Mouse (Mus musculus) neural tube, embryonic 13.5 days (tissue): ENCODE data around the gene Gm49416. TPM values are rescaled to one million over a fixed set of nuclear protein-coding genes. Genes with fewer than 3 reads are reported as not detected.
A peak's percentile ranks its signal among the peaks of the same experiment; 100 is the strongest.

ENCODE experiments used
- ATAC-seq: fragments of 200-750 bp; cut with Nextera tagmentation; 2 replicates; pipeline ENCODE4 v1.8.0; 2017; ENCODE audit warnings: low read depth, mild to moderate bottlenecking, moderate TSS enrichment, moderate library complexity
- H3K27ac ChIP-seq: fragments of 300-500 bp; sonication (generic); replicated peaks from 2 replicates; pipeline ENCODE4 v1.5.1; 2015; ENCODE audit warnings: moderate library complexity, mild to moderate bottlenecking, inconsistent platforms
- H3K27me3 ChIP-seq: fragments of 300-500 bp; sonication (generic); 2 replicates; pipeline ENCODE4 v1.6.1; 2015; ENCODE audit warnings: mild to moderate bottlenecking, inconsistent platforms
- H3K36me3 ChIP-seq: fragments of 300-500 bp; sonication (generic); 2 replicates; pipeline ENCODE4 v1.6.1; 2015; ENCODE audit warnings: mild to moderate bottlenecking, inconsistent platforms
- H3K4me1 ChIP-seq: fragments of 300-500 bp; sonication (generic); replicated peaks from 2 replicates; pipeline ENCODE4 v1.6.1; 2015; ENCODE audit warnings: inconsistent platforms
- H3K4me2 ChIP-seq: fragments of 300-500 bp; sonication (generic); 2 replicates; pipeline ENCODE4 v1.6.1; 2015; ENCODE audit warnings: inconsistent platforms, mild to moderate bottlenecking, moderate library complexity
- H3K4me3 ChIP-seq: fragments of 300-500 bp; sonication (generic); 2 replicates; pipeline ENCODE4 v1.5.1; 2015; ENCODE audit warnings: mild to moderate bottlenecking, inconsistent platforms
- H3K9ac ChIP-seq: fragments of 300-500 bp; sonication (generic); 2 replicates; pipeline ENCODE4 v1.6.1; 2015; ENCODE audit warnings: moderate library complexity, mild to moderate bottlenecking, inconsistent platforms
- H3K9me3 ChIP-seq: fragments of 300-500 bp; sonication (generic); 2 replicates; pipeline ENCODE4 v1.6.1; 2016; ENCODE audit warnings: inconsistent platforms
- WGBS: fragments of 180-500 bp; shearing (Covaris S2); methylation state at CpG from one replicate; pipeline ENCODE4 v1.1.7; 2015; 5-methylcytosine and 5-hydroxymethylcytosine counted together
- polyA plus RNA-seq: library from polyadenylated mRNA; unstranded; fragments of >200 nt; fragmentation: Nextera tagmentation; extraction: Ambion mirVana; gene quantifications from 2 replicates; pipeline ENCODE4 v1.2.1, GENCODE M21; 2015

Gene Gm49416
- polyA plus RNA-seq, 1 experiment from 2014 or later, result 0.27 TPM

DNA sequence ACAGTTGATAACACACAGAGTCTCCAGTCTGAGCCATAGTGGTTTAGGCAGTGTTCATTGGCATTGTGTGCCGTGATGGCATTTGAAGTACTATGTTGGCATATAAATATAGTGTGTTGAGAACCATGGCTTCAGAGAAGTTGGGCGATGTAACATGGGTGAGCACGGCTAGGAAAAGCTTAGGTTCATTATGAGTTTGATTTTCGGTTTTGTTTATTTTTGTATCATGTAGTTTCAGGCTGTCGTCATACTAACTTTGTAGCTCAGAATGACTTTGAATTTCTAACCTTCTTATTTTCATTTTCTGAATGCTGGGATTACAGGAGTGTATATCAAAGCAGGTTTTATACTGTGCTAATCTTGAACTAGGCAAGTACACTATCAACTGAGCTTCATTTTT, 14.7 kb downstream of the Gm49416 start:
- Histone ChIP-seq H3K9ac (no peak overlapping the region), H3K36me3 (peaks cover 64% of the 10 kb centered on the region), H3K27ac (no peak overlapping the region), H3K4me1 (peaks cover 25% of the 10 kb centered on the region), H3K4me2 (no peak overlapping the region), H3K27me3 (no peaks in the 10 kb centered on the region), H3K9me3 (no peaks in the 10 kb centered on the region), H3K4me3 (no peak overlapping the region)
- no peak for ATAC-seq
- WGBS, result 94% methylated on average over 5 of the region's 5 CpGs

DNA sequence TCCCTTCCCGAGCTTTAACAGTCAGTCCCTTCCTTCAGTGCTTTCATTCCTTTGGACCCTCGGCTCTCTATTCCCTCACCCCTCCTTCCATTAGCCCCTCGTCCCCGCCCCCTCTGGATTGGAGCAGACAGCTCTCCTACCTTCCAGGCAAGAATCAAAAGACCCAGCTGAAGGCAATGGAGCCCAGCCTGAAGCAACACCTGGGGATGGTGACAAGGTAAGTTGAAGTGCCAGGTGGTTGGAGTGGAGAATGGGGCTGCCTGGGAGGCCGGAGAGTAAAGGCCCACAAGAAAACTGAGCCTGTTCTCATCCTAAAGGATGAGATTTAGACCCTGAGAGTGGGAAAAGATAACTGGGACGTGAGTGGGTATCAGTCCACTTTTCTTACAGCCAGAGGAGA, 19.8 kb downstream of the Gm49416 start:
- Histone ChIP-seq H3K9ac (no peak overlapping the region), H3K4me2 (no peak overlapping the region), H3K9me3 (no peaks in the 10 kb centered on the region), H3K27ac (no peak overlapping the region), H3K4me1 (no peaks in the 10 kb centered on the region), H3K27me3 (no peaks in the 10 kb centered on the region), H3K4me3 (no peak overlapping the region), H3K36me3 (peaks cover 97% of the 10 kb centered on the region)
- WGBS, result 90% methylated on average over 6 of the region's 6 CpGs
- ATAC-seq, result no peak

DNA sequence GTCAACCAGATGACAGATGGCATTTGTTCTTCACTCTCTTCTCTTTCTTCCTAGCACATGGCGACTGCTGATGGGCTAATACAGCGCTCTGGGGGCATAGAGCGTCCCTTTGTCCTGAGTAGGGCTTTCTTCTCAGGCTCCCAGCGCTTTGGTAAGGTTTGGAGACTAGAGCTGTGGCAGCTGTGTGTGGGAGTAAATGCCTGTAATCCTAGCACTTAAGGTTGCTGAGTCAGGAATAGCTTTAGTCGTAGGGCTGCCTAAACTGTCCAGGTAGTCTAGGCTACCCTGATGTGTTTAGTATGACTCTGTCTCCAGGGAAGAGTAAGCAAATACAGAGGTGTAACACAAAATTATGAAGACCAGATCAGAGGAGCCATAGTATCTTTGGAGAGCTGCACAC, 23.1 kb downstream of the Gm49416 start:
- WGBS, result 93% methylated on average over 5 of the region's 5 CpGs

DNA sequence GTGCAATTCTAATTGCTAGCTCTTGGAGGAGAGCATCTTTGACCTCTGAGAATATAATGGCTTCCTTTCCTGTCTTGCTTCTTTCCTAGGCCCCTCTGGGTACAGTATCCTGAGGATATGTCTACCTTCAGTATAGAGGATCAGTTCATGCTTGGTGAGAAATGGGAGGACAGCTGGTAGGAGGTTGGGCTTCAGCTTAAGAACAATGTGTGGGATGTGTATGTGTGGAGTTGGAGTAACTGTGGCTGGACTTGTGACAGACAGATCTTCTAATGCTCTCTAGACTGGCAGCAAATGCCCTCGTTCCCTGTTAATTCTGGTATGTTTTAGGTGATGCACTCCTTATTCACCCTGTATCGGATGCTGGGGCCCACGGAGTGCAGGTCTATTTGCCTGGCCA, 25.5 kb downstream of the Gm49416 start:
- Histone ChIP-seq H3K9ac (no peak overlapping the region), H3K4me2 (no peak overlapping the region), H3K4me3 (no peak overlapping the region), H3K27me3 (no peaks in the 10 kb centered on the region), H3K36me3 (peaks cover 80% of the 10 kb centered on the region), H3K27ac (no peak overlapping the region), H3K9me3 (no peaks in the 10 kb centered on the region), H3K4me1 (no peaks in the 10 kb centered on the region)
- ATAC-seq, result no peak
- WGBS, result 93% methylated on average over 3 of the region's 3 CpGs

More for the DNA sequence above, 23.1 kb downstream of the Gm49416 start:
- Histone ChIP-seq H3K4me2 (no peak overlapping the region), H3K27me3 (no peaks in the 10 kb centered on the region), H3K4me1 (no peaks in the 10 kb centered on the region), H3K4me3 (no peak overlapping the region), H3K27ac (no peak overlapping the region), H3K36me3 (peaks cover 100% of the 10 kb centered on the region), H3K9ac (no peak overlapping the region), H3K9me3 (no peaks in the 10 kb centered on the region)
- no peak for ATAC-seq

DNA sequence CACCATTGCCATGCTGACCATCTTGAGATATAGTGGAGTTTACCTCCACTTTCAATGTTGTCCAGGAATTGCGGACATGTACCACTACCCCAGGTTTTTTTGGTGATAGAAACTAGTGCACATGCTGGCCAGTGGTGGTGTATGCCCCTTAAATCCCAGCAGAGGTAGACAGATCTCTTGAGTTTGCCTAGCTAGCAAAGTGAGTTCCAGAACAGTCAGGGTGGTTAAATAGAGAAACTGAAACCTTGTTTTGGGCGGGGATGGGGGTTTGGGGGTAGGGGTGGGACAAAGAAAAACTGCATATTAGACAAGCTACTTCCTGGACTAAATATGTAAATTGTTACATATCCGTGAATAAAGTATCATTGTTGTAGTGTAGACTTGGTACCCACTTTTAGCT, 30.3 kb downstream of the Gm49416 start:
- peaks cover 20% of the 10 kb centered on the region for H3K4me1 ChIP-seq
- peaks cover 41% of the 10 kb centered on the region for H3K36me3 ChIP-seq
- no peak overlapping the region for H3K4me2 ChIP-seq
- H3K4me3 ChIP-seq, result no peak overlapping the region
- 93% methylated on average over 3 of the region's 3 CpGs for WGBS
- H3K9me3 ChIP-seq, result no peaks in the 10 kb centered on the region
- H3K27me3 ChIP-seq, result no peaks in the 10 kb centered on the region
- no peak overlapping the region for H3K27ac ChIP-seq
- ATAC-seq, result no peak
- H3K9ac ChIP-seq, result no peak overlapping the region

DNA sequence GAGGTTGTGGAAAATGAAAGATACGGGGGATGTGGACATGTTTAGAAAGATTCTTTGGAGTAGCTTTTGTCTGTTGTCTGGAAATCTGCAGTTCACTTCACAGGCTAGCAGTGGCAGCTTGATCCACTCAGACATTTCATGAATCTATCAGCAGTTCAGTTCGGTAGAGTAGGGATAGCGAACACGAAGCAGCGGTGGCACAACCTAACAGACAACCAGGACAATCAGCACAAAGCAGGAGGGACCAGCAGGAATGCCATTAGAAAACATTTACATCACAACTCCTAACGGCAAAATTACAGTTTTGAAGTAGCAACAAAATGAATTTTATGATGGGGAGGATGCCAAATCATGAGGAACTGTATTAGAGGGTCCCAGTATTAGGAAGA, 31.0 kb downstream of the Gm49416 start:
- H3K27ac ChIP-seq, result peak overlapping the region; percentile 87
- peak overlapping the region; percentile 85 for H3K4me2 ChIP-seq
- 49% methylated on average over 6 of the region's 6 CpGs for WGBS
- ATAC-seq, result peak; percentile 12; the same call in 1 of the 2 replicates
- H3K9ac ChIP-seq, result peak overlapping the region; percentile 81; the same call in 1 of the 2 replicates
- peak overlapping the region; percentile 84 for H3K4me3 ChIP-seq
- peaks cover 20% of the 10 kb centered on the region for H3K4me1 ChIP-seq
- H3K36me3 ChIP-seq, result peaks cover 34% of the 10 kb centered on the region
- no peaks in the 10 kb centered on the region for H3K27me3 ChIP-seq
- H3K9me3 ChIP-seq, result no peaks in the 10 kb centered on the region

DNA sequence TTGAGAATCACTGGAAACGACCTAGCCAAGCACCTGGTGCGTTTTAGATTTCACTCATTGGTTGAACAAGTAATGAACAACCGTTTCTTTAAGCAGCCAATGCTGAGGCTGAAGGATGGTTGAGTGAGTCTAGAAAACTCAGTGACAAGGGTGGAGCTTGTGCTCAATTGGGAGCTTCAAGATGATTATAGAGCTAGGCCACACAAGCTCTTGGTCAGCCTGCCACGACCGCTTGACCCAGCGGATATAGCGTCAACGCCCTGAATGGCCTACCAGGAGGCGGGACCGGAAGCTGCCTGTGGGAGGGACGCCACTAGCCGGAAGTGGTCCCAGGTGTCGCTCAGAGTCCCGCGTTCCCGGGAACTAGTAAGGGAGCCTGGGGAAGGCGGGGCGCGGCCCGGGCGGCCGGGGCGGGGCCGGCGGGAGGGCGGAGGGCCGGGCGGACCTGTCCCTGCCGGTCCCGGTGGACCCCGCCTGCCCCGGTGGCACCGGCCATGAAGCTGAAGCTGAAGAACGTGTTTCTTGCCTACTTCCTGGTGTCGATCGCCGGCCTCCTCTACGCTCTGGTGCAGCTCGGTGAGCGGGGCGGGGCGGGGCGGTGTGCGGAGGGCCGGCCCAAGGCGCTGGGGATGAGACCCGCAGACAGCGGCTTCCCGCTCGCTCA, 31.5 kb downstream of the Gm49416 start, which contains the start of gene B3gat3:
Gene B3gat3, plus strand, starts transcription at position 302 of the 664 bp plus-strand sequence.
- Histone ChIP-seq H3K36me3 (peaks cover 30% of the 10 kb centered on the region), H3K9ac (peak within 1 kb of the TSS; percentile 81), H3K4me2 (peak within 1 kb of the TSS; percentile 85), H3K4me3 (peak within 1 kb of the TSS; percentile 84), H3K27ac (peak within 1 kb of the TSS; percentile 87), H3K27me3 (no peaks in the 10 kb centered on the region), H3K9me3 (no peaks in the 10 kb centered on the region), H3K4me1 (peaks cover 20% of the 10 kb centered on the region)
- peak; percentile 98 for ATAC-seq
- WGBS, result 3% methylated on average over 50 of the region's 50 CpGs

DNA sequence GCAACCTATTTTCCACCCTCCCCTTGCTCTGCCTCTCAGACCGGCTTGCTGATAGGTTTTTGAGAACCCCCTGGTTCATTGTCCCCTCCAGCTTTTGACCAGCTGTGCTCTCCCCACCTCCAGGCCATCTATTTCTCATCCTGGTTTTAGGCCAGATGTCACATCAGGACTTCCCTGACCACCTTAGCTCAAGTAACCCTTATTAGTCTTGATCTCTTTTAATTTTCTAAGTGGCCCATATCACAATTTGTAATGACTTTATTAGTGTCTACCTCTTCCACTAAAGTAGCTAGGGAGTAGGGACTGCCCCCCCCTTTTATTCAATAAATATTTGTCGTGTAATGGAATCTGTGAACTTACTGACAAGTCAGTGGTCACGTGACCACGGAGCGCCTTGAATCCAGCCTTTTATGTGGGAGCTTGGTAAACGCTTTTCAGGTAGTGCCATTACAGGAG, 32.1 kb downstream of the Gm49416 start:
- H3K4me2 ChIP-seq, result peak overlapping the region; percentile 85
- 2% methylated on average over 6 of the region's 6 CpGs for WGBS
- peaks cover 20% of the 10 kb centered on the region for H3K4me1 ChIP-seq
- no peaks in the 10 kb centered on the region for H3K9me3 ChIP-seq
- H3K4me3 ChIP-seq, result peak overlapping the region; percentile 84
- peak overlapping the region; percentile 81 for H3K9ac ChIP-seq
- ATAC-seq, result peak; percentile 23; the same call in 1 of the 2 replicates
- peak overlapping the region; percentile 87 for H3K27ac ChIP-seq
- no peaks in the 10 kb centered on the region for H3K27me3 ChIP-seq
- peaks cover 30% of the 10 kb centered on the region for H3K36me3 ChIP-seq

DNA sequence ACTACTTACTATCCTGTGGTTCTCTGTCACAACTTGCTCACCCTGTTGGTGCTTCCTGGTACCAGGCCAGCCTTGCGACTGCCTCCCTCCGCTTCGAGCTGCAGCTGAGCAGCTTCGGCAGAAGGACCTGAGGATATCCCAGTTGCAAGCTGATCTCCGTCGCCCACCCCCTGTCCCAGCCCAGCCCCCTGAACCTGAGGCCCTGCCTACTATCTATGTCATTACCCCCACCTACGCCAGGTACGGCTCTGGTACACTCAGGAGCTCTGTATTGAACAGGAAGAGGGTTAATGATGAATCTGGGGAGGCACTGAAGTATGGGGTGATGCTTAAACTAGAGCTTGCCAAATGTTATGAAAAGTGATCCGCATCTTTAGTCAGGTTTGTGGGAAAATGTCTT, 33.0 kb downstream of the Gm49416 start:
- 87% methylated on average over 9 of the region's 9 CpGs for WGBS
- peaks cover 30% of the 10 kb centered on the region for H3K36me3 ChIP-seq
- no peak for ATAC-seq
- no peak overlapping the region for H3K4me3 ChIP-seq
- peak overlapping the region; percentile 81 for H3K9ac ChIP-seq
- H3K9me3 ChIP-seq, result no peaks in the 10 kb centered on the region
- no peak overlapping the region for H3K27ac ChIP-seq
- peaks cover 20% of the 10 kb centered on the region for H3K4me1 ChIP-seq
- H3K4me2 ChIP-seq, result peak overlapping the region; percentile 85
- H3K27me3 ChIP-seq, result no peaks in the 10 kb centered on the region

DNA sequence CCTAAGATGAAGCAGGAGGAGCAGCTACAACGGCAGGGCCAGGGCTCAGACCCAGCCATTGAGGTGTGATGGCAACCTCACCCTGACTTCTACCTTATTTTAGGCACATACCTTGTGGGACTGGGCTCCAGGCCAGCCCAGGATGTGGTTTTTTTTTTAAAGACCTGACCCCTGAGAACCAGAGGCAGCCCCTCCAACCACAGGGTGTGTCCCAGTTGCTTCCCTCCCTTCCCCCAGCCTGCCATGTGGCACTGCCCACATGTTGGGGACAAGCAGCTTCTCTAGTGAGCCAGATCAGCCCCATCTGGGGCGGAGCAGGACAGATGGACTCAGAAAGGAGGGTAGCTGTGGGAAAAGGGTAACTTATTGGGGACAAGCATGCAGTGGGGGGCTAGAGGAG, 38.0 kb downstream of the Gm49416 start:
- H3K4me2 ChIP-seq, result no peak overlapping the region
- WGBS, result 94% methylated on average over 2 of the region's 2 CpGs
- peaks cover 27% of the 10 kb centered on the region for H3K4me1 ChIP-seq
- no peak for ATAC-seq
- H3K36me3 ChIP-seq, result peaks cover 37% of the 10 kb centered on the region
- no peak overlapping the region for H3K27ac ChIP-seq
- H3K9ac ChIP-seq, result no peak overlapping the region
- no peaks in the 10 kb centered on the region for H3K27me3 ChIP-seq
- no peaks in the 10 kb centered on the region for H3K9me3 ChIP-seq
- H3K4me3 ChIP-seq, result no peak overlapping the region

DNA sequence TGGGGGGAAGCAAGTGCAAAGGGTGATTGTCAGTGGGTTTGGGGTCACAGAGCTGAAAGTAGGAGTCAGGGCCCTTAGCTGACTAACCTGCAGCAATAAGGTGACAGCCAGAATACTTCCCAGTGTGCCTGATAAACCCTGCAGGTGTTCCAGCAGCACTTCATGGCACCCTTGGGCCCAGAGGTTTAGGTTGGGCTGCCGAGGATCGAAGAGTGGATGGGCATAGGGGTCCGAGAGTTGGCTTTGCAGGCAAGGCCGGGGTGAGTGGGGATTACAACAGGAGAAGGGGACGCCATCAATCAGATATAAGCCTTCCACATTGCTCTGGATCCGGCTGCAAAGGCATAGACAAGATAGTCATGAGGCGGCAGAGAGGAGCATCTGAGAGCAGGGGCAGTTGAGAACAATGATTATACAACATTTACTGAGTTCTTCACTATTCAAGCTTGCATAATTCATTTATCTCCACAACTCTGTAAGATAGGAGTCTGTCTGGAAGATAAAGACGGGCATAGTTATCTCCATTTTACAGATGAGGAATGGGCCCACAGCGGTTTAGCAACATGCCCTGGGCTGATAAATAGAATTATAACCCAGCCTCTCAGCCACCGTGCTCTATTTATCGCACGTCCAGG, 39.3 kb downstream of the Gm49416 start:
- Histone ChIP-seq H3K9ac (no peak overlapping the region), H3K4me3 (no peak overlapping the region), H3K4me2 (no peak overlapping the region), H3K27me3 (no peaks in the 10 kb centered on the region), H3K9me3 (no peaks in the 10 kb centered on the region), H3K27ac (no peak overlapping the region), H3K36me3 (peaks cover 34% of the 10 kb centered on the region), H3K4me1 (peaks cover 23% of the 10 kb centered on the region)
- ATAC-seq, result no peak
- WGBS, result 86% methylated on average over 12 of the region's 12 CpGs

DNA sequence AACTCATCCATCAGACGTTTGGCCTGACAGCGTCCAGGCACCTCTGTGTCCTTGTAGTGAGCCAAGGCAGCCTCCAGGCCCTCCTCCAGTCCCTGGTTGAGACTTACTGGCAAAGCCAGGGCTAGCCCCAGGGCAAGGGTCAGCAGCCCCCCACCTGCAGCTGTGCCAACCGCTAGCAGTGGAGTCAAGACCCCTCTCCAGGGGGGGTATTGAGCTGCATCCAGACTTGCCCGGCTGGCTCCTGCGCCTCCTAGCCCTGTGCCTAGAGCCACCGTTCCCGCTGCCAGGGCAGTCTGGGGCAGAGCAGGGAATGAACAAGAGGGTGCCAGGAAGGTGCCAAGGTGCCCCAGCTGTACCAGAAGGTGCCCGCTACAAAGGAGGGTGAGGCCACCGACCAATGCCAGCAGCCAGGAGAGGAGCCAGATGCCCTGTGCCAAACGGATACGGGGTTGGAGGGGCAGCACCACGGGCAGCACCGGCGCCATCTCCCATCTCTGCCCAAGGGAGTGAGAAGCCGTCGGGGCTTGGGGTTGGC, 40.0 kb downstream of the Gm49416 start:
- WGBS, result 18% methylated on average over 16 of the region's 16 CpGs
- Histone ChIP-seq H3K9me3 (no peaks in the 10 kb centered on the region), H3K4me1 (peaks cover 23% of the 10 kb centered on the region), H3K9ac (peak overlapping the region; percentile 79), H3K4me3 (peak overlapping the region; percentile 54), H3K27me3 (no peaks in the 10 kb centered on the region), H3K27ac (peak overlapping the region; percentile 54; the same call in 1 of the 2 replicates), H3K4me2 (peak overlapping the region; percentile 71), H3K36me3 (peaks cover 28% of the 10 kb centered on the region)
- ATAC-seq, result peak; percentile 44; the same call in 1 of the 2 replicates
